Mouse (Mus musculus) thymus, postnatal 0 days (tissue): Measurements from ENCODE around the gene Slc22a4. TPM values are rescaled to one million over a fixed set of nuclear protein-coding genes. Genes with fewer than 3 reads are reported as not detected.

ENCODE experiments used
- polyA plus RNA-seq: library from polyadenylated mRNA; unstranded; fragments of >200 nt; fragmentation: Nextera tagmentation; extraction: Ambion mirVana; gene quantifications from 2 replicates; pipeline ENCODE4 v1.2.1, GENCODE M21; 2015

Gene Slc22a4
- polyA plus RNA-seq, 1 experiment from 2014 or later, result 0.46 TPM

Other genes starting within 250 kb of the Slc22a4 start
- gene Gm12216, start 168.8 kb downstream of the Slc22a4 start, polyA plus RNA-seq, result 24.2 and 25.5 TPM in 2 replicates
- 12.6 and 12.8 TPM in 2 replicates for gene Slc22a5, start 136.4 kb downstream of the Slc22a4 start, polyA plus RNA-seq
- 0.90 and 1.1 TPM in 2 replicates for gene Slc22a21, start 47.8 kb downstream of the Slc22a4 start, polyA plus RNA-seq
- 23.6 and 25.2 TPM in 2 replicates for gene Pdlim4, start 40.9 kb upstream of the Slc22a4 start, polyA plus RNA-seq
- 5.1 TPM in 2 replicates for gene P4ha2, start 72.0 kb upstream of the Slc22a4 start, polyA plus RNA-seq
- 1.1 and 1.3 TPM in 2 replicates for gene Csf2, start 221.6 kb upstream of the Slc22a4 start, polyA plus RNA-seq
- gene Il3, start 239.2 kb upstream of the Slc22a4 start, polyA plus RNA-seq, result 0.23 and 0.36 TPM in 2 replicates